Mouse (Mus musculus) lung, embryonic 15.5 days (tissue): ENCODE measurements around the gene Serinc3. TPM values are rescaled to one million over a fixed set of nuclear protein-coding genes. Genes with fewer than 3 reads are reported as not detected.
"Not testable (repeated sequence)": the region's sequence is repeated elsewhere in the genome, so short reads cannot be mapped to it uniquely, and the experiment has no call there.

Experiments used
- ATAC-seq: fragments of 200-750 bp; cut with Nextera tagmentation; 2 replicates; pipeline ENCODE4 v1.8.0; 2017; ENCODE audit warnings: moderate number of reproducible peaks, borderline replicate concordance; ENCODE audit not compliant: low FRiP score, low TSS enrichment; ENCODE audit errors: extremely low read depth
- H3K27ac ChIP-seq: fragments of 300-500 bp; sonication (generic); 2 replicates; pipeline ENCODE4 v1.5.1; 2015; ENCODE audit warnings: moderate library complexity, mild to moderate bottlenecking, inconsistent platforms
- H3K27me3 ChIP-seq: fragments of 300-500 bp; sonication (generic); 2 replicates; pipeline ENCODE4 v1.6.1; 2015; ENCODE audit warnings: inconsistent platforms
- H3K36me3 ChIP-seq: fragments of 300-500 bp; sonication (generic); 2 replicates; pipeline ENCODE4 v1.6.1; 2015; ENCODE audit warnings: inconsistent platforms
- H3K4me1 ChIP-seq: fragments of 300-500 bp; sonication (generic); 2 replicates; pipeline ENCODE4 v1.6.1; 2015; ENCODE audit warnings: inconsistent platforms
- H3K4me2 ChIP-seq: fragments of 300-500 bp; sonication (generic); 2 replicates; pipeline ENCODE4 v1.6.1; 2015; ENCODE audit warnings: inconsistent platforms, mild to moderate bottlenecking, moderate library complexity
- H3K4me3 ChIP-seq: fragments of 300-500 bp; sonication (generic); 2 replicates; pipeline ENCODE4 v1.5.1; 2015; ENCODE audit warnings: mild to moderate bottlenecking, inconsistent platforms
- H3K9ac ChIP-seq: fragments of 300-500 bp; sonication (generic); 2 replicates; pipeline ENCODE4 v1.6.1; 2015; ENCODE audit warnings: inconsistent platforms
- H3K9me3 ChIP-seq: fragments of 300-500 bp; sonication (generic); 2 replicates; pipeline ENCODE4 v1.6.1; 2016; ENCODE audit warnings: inconsistent platforms
- WGBS: fragments of 180-500 bp; shearing (Covaris S2); methylation state at CpG from one replicate; pipeline ENCODE4 v1.1.7; 2015; 5-methylcytosine and 5-hydroxymethylcytosine counted together
- polyA plus RNA-seq: library from polyadenylated mRNA; unstranded; fragments of >200 nt; fragmentation: Nextera tagmentation; extraction: Ambion mirVana; gene quantifications from 2 replicates; pipeline ENCODE4 v1.2.1, GENCODE M21; 2015

The Serinc3 gene
- polyA plus RNA-seq: 55.8 and 59.1 TPM in 2 replicates

DNA sequence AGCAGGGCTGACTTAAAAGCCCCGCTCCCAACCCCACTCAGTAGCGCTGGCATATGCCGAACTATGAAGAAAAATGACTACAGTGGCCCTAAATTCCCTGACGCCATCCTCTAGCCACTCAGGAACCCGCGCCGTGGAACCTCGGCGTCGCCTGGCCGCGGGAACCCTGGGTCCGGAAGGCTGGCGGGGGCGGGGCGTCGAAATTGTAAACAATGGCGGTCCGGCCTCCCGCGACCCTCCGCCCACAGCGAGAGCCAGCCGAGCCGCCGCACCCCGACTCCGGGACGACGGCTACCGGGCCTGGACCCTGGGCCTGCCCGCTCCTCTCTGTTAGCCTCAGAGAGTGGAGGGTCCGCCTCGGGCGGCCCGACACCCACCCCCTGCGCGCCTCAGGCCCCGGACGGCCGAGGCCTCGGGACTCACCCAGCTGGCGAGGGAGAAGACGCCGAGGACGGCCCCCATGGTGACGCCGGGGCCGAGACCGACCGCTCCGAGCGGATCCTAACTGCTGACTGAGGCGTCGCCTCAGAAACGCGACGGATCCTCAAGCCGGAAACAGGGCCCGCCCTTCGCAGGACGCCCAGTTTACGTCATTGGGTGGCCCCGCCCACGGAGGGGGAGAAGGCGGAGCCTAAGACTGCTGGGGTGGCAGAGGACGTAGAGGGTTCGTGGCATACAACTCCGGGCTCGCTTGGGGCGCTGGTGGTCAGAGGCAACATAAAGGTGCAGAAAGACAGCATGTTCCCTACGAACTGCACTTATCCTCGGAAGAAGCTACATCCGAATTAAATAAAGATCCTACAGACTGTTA, at the start of gene Serinc3:
Gene Serinc3, minus strand, starts transcription at position 557 of the 811 bp plus-strand sequence.
- Histone ChIP-seq H3K9ac (peak within 1 kb of the TSS; percentile 92), H3K27ac (peak within 1 kb of the TSS; percentile 100), H3K4me2 (peak within 1 kb of the TSS; percentile 55), H3K36me3 (0 out of 2 replicates have a peak, but pooled peaks cover 3% of the 10 kb centered on the region), H3K4me1 (peaks cover 39% of the 10 kb centered on the region), H3K4me3 (peak within 1 kb of the TSS; percentile 79), H3K27me3 (no peaks in the 10 kb centered on the region), H3K9me3 (no peaks in the 10 kb centered on the region)
- peak; percentile 95 for ATAC-seq
- WGBS: under 1% methylated on average over 74 of the region's 74 CpGs

DNA sequence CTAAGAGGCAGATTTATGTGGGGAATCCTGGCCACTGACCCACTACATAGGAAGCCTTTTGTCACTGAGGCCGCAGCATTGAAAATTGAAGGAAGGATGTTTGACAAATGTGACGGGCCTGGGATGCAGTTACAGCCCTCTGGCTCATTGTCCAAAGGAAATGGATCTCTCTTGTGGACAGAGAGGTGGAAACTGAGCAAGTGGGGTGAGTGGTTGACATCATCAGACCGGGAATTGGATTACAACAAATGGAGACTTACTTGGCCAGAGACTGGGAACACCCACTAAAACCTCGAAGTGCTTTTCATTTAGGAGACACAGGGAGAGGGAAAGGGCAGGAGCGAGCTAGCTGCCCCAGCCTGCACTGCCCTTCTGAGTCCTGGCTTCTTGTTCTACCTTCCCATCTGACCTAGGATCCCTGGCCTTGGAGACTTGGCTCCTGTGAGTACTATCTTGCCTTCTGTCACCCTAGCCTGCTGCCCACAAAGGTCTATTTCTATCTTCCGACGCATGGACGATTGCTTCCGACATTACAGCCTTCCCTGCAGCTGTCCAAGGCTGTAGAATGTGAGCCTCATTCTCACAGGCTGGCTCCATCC, 48.9 kb upstream of the Serinc3 start:
- Histone ChIP-seq H3K9me3 (no peaks in the 10 kb centered on the region), H3K27ac (peak overlapping the region; percentile 80), H3K4me1 (peaks cover 53% of the 10 kb centered on the region), H3K9ac (0 out of 2 replicates have a peak overlapping the region, but pooled peaks have one; percentile 4), H3K4me3 (peak overlapping the region; percentile 15; the same call in 1 of the 2 replicates), H3K27me3 (no peaks in the 10 kb centered on the region), H3K36me3 (no peaks in the 10 kb centered on the region), H3K4me2 (peak overlapping the region; percentile 20)
- ATAC-seq: no peak
- 45% methylated on average over 9 of the region's 9 CpGs for WGBS

DNA sequence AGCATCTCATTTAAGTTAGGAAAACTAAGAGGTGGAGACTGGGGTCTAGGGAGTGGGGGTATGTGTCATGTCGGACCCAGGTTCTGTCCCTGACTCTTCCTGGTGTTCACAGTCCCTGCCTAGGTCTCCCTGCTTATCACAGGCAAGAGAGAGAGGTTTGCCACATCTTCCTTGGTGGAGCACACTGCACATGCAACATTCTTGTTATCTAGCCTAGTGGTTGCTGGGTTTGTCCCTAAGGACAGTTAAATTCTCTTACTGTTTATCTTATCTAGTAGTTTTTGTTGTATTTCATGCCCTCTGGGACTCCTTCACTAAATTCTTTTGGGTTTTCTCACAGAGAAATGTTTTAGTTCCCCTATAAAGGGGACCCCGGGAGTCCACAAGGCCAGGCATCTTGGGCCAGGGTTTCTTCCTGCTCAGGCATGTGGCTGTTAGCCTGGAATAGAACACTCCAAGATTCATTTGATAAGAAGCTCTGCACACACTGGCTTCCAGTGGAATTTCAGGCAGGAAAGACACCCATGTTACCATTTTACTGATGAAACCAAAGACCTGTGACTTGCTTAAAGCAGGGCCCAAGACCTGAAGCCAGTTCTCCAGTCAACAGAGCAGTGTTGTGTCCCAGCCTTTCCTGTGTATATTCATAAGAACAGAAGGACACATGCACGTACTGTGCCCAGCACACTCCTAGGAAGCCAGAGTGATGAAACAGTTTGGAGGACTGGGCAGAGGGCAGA, 48.1 kb upstream of the Serinc3 start:
- H3K9ac ChIP-seq: no peak overlapping the region
- H3K36me3 ChIP-seq: no peaks in the 10 kb centered on the region
- no peaks in the 10 kb centered on the region for H3K27me3 ChIP-seq
- WGBS: 63% methylated on average over 3 of the region's 3 CpGs
- H3K27ac ChIP-seq: peak overlapping the region; percentile 80
- H3K4me2 ChIP-seq: no peak overlapping the region
- no peak overlapping the region for H3K4me3 ChIP-seq
- peaks cover 46% of the 10 kb centered on the region for H3K4me1 ChIP-seq
- H3K9me3 ChIP-seq: no peaks in the 10 kb centered on the region
- 0 out of 2 replicates have a peak, but pooled peaks have one; percentile 12 for ATAC-seq

DNA sequence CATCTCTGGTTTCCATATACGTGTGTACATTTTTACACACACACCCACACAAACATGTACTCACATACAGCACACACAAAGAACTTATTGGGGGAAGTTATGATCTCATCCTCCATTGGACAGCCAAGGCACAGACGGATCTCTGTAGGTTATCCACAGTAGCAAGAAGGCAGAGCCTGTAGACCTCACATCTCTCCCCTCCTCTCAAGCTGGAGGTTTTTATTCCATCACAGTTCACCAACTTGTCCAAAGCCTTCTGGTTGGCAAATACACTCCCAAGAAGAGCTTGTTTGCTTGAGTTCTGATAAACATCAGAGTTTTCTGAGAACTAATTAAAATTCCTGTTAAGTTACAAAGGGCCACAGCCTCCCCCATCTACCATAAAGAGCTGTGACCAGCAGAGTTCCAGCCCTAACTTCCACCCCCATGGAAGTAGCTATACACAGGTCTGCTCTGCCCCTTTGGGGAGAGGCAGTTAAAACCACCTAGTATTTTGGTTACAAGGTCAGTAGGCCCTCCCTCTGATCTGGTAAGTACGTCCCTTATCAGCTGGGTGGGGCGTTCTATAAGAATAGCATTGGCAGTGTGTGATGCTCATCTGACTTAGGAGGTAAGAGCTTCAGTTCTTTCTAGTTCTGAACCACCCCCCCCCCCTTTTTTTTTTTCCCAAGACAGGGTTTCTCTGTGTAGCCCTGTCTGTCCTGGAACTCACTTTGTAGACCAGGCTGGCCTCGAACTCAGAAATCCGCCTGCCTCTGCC, 47.1 kb upstream of the Serinc3 start:
- Histone ChIP-seq H3K36me3 (no peaks in the 10 kb centered on the region), H3K4me1 (peaks cover 39% of the 10 kb centered on the region), H3K9me3 (no peaks in the 10 kb centered on the region), H3K27me3 (no peaks in the 10 kb centered on the region), H3K9ac (no peak overlapping the region), H3K4me3 (no peak overlapping the region), H3K27ac (no peak overlapping the region), H3K4me2 (no peak overlapping the region)
- WGBS: 79% methylated on average over 6 of the region's 6 CpGs
- no peak for ATAC-seq

DNA sequence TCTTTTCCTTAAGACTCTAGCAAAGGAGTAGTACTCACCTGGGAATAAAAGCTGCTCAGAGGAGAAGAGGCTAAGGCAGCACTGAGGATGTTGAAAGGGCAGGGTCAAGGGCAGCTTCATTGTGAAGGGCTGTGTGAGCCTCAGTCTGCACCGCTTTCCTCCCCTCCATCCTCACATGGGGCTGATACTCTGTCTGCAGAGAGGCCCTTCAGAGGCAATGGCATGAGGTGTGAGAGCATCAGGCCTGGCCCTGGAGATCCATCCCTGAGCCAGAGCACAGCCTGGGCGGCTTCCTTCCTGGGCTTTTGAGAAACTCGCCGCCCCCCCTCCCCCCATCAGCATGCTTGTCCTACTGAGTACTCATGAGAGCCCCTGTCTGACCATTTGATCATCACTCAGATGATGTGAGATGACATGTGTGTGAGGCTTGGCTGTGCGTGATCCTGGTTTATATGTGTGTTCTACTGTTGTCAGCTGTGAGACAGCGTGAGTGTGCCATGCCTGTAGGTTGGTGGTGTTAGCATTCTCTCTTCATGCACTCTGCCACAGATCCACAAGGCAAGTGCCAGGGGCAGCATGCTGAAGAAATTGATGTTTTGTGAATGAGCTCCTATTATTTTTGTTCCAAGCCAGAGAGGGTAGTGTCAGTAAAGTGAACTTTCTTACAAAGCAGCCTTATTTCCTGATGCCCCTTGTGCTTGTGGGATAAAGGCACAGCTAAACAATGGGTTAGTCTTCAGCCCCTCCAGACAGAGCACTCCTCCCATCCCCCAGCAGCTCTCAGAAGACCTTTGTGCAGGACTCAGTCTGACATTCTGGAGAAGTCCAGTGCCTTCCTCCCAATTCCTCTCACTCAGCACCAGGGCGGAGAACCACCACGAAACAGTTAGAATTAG, 45.7 kb upstream of the Serinc3 start:
- no peak for ATAC-seq
- WGBS: 65% methylated on average over 8 of the region's 8 CpGs
- Histone ChIP-seq H3K36me3 (no peaks in the 10 kb centered on the region), H3K4me3 (no peak overlapping the region), H3K27me3 (no peaks in the 10 kb centered on the region), H3K4me2 (no peak overlapping the region), H3K9me3 (no peaks in the 10 kb centered on the region), H3K9ac (no peak overlapping the region), H3K27ac (0 out of 2 replicates have a peak overlapping the region, but pooled peaks have one; percentile 13), H3K4me1 (peaks cover 49% of the 10 kb centered on the region)

DNA sequence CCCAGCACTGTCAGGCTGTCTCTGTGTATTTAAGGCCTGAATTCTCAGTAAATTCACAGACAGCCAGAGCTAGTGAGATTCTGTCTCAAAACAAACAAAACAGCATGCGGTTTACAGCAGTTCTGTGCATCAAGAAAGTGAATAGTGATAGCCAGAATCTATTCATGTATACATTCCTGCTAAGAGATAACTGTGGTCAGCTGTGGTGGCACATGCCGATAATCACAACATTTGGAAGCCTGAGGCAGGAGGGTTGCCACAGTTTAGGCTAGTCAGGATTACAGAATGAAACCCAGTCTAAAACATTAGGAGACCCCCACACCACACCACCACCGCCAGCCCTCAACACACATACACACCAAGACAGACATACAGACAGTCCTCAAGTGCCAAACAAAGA, 44.8 kb upstream of the Serinc3 start:
- ATAC-seq: no peak
- H3K4me2 ChIP-seq: no peak overlapping the region
- no peaks in the 10 kb centered on the region for H3K27me3 ChIP-seq
- H3K36me3 ChIP-seq: no peaks in the 10 kb centered on the region
- H3K9me3 ChIP-seq: no peaks in the 10 kb centered on the region
- no peak overlapping the region for H3K27ac ChIP-seq
- no peak overlapping the region for H3K9ac ChIP-seq
- WGBS: 68% methylated on average over 3 of the region's 3 CpGs
- H3K4me3 ChIP-seq: no peak overlapping the region
- peaks cover 58% of the 10 kb centered on the region for H3K4me1 ChIP-seq

DNA sequence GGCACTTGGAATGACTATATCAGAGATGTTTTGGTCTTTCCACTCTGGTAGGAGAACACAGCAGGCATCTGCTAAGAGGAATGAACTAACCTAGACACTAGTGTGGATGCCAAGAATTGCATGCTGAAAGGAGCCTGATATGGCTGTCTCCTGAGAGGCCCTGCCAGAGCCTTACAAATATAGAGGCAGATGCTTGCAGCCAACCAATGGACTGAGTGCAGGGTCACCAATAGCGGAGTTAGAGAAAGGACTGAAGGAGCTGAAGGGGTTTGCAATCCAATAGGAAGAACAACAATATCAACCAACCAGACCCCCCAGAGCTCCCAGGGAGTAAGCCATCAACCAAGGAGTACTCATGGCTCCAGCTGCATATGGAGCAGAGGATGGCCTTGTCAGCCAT, 43.4 kb upstream of the Serinc3 start:
- WGBS: 78% methylated on average over 1 of the region's 1 CpGs
- H3K27me3 ChIP-seq, H3K4me3 ChIP-seq, H3K9ac ChIP-seq, ATAC-seq, H3K9me3 ChIP-seq, H3K27ac ChIP-seq, H3K36me3 ChIP-seq, H3K4me2 ChIP-seq: not testable (repeated sequence)
- H3K4me1 ChIP-seq: peaks cover 52% of the 10 kb centered on the region

DNA sequence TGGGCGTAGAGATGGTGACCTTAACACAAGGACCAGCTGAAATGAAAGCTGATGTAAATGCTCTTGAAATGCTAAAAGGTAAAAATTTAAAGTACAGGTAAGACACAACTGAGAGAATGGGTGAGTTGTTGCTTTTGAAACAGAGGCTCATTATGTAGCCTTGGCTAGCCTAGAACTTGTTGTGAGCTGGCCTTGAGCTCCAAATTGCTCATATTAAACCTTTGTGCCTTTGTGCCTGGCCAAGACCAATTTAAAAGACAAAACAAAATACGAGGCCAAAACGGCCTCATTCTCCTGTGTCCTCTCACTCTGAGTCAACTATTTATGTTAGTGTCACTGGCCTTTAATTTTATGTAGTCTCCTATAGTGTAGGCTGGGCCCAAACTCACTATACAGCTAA, 42.0 kb upstream of the Serinc3 start:
- H3K4me2 ChIP-seq: no peak overlapping the region
- H3K27me3 ChIP-seq: no peaks in the 10 kb centered on the region
- ATAC-seq: no peak
- H3K9me3 ChIP-seq: no peaks in the 10 kb centered on the region
- 73% methylated on average over 3 of the region's 3 CpGs for WGBS
- H3K4me1 ChIP-seq: peaks cover 41% of the 10 kb centered on the region
- H3K27ac ChIP-seq: no peak overlapping the region
- no peaks in the 10 kb centered on the region for H3K36me3 ChIP-seq
- H3K9ac ChIP-seq: no peak overlapping the region
- no peak overlapping the region for H3K4me3 ChIP-seq

DNA sequence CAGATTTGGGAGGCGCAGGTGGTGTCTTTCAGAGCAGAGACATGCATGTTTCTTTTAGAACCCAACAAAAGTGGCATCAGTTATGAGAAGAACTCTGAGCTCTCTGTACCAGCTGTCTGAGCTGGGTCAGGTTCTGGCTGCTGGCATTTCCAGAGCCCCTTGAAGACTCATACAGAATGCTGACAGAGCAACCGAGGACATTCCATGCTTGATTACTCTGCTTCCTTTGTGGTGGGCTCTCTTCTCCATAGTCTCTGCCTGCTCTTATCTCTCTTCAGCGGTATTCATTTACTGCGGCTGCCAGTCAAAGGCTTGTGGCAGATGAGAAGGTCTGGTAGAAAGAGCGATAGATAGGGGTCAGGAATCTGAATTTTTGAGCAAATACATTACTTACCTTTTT, 41.3 kb upstream of the Serinc3 start:
- no peaks in the 10 kb centered on the region for H3K9me3 ChIP-seq
- H3K4me1 ChIP-seq: peaks cover 39% of the 10 kb centered on the region
- H3K9ac ChIP-seq: peak overlapping the region; percentile 21; the same call in 1 of the 2 replicates
- peak overlapping the region; percentile 90 for H3K27ac ChIP-seq
- peak; percentile 38; the same call in 1 of the 2 replicates for ATAC-seq
- peak overlapping the region; percentile 40 for H3K4me2 ChIP-seq
- no peaks in the 10 kb centered on the region for H3K36me3 ChIP-seq
- H3K4me3 ChIP-seq: no peak overlapping the region
- 47% methylated on average over 5 of the region's 5 CpGs for WGBS
- no peaks in the 10 kb centered on the region for H3K27me3 ChIP-seq

DNA sequence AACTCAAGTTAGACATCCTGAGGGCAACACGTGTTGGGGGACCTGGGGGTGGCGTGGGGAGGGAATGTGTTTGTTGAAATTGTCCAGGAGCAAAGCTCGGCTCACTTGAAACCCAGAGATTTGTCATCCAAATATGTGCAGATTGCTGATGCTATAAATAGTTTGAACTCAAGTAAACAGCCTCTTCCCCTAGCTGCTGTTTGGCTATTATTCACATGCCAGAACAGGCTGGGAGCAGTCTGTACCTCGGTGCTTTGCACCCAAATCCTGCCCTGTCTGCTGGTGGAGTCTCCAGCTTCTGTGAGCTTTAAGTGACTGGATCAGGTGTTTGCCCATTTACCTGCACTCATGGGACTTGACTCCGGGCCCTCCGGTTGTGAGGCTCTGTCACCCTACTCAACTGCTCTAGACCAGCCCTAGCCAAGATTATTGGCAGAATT, 40.9 kb upstream of the Serinc3 start:
- Histone ChIP-seq H3K4me1 (peaks cover 36% of the 10 kb centered on the region), H3K27ac (peak overlapping the region; percentile 90), H3K9me3 (no peaks in the 10 kb centered on the region), H3K9ac (no peak overlapping the region), H3K4me3 (no peak overlapping the region), H3K27me3 (no peaks in the 10 kb centered on the region), H3K36me3 (no peaks in the 10 kb centered on the region), H3K4me2 (peak overlapping the region; percentile 40)
- peak; percentile 80 for ATAC-seq
- WGBS: 24% methylated on average over 6 of the region's 6 CpGs
